Mouse (Mus musculus) limb, embryonic 11.5 days (tissue): ENCODE data around the gene Mmp15. TPM values are rescaled to one million over a fixed set of nuclear protein-coding genes. Genes with fewer than 3 reads are reported as not detected.

Experiments used
- ATAC-seq: fragments of 200-750 bp; cut with Nextera tagmentation; 2 replicates; pipeline ENCODE4 v1.8.0; 2017; ENCODE audit warnings: low read depth; ENCODE audit not compliant: insufficient number of reproducible peaks, low FRiP score, low TSS enrichment
- DNase-seq: peaks from one replicate; pipeline ENCODE4 v3.0.0-alpha.2; 2015; ENCODE audit warnings: low spot score
- H3K27ac ChIP-seq: fragments of 300-500 bp; sonication (generic); replicated peaks from 2 replicates; pipeline ENCODE4 v1.5.1; 2014; ENCODE audit warnings: low read depth, mild to moderate bottlenecking, low read length
- H3K27me3 ChIP-seq: fragments of 300-500 bp; sonication (generic); 2 replicates; pipeline ENCODE4 v1.6.1; 2014; ENCODE audit warnings: mild to moderate bottlenecking, low read length, mixed read lengths; ENCODE audit not compliant: control insufficient read depth, insufficient read depth
- H3K36me3 ChIP-seq: fragments of 300-500 bp; sonication (generic); 2 replicates; pipeline ENCODE4 v1.6.1; 2014; ENCODE audit warnings: mild to moderate bottlenecking, low read length, moderate library complexity, mixed read lengths; ENCODE audit not compliant: control insufficient read depth, insufficient read depth
- H3K4me1 ChIP-seq: fragments of 300-500 bp; sonication (generic); 2 replicates; pipeline ENCODE4 v1.6.1; 2014; ENCODE audit warnings: low read length, mixed read lengths; ENCODE audit not compliant: control insufficient read depth, insufficient read depth
- H3K4me2 ChIP-seq: fragments of 300-500 bp; sonication (generic); 2 replicates; pipeline ENCODE4 v1.6.1; 2014; ENCODE audit warnings: low read depth, mild to moderate bottlenecking, moderate library complexity; ENCODE audit not compliant: severe bottlenecking
- H3K4me3 ChIP-seq: fragments of 300-500 bp; sonication (generic); 2 replicates; pipeline ENCODE4 v1.5.1; 2014; ENCODE audit warnings: low read depth, low read length
- H3K9ac ChIP-seq: fragments of 300-500 bp; sonication (generic); 2 replicates; pipeline ENCODE4 v1.6.1; 2014; ENCODE audit warnings: mild to moderate bottlenecking, low read length
- H3K9me3 ChIP-seq: fragments of 300-500 bp; sonication (generic); 2 replicates; pipeline ENCODE4 v1.6.1; 2016; ENCODE audit warnings: low read length; ENCODE audit not compliant: control insufficient read depth
- WGBS: fragments of 180-500 bp; shearing (Covaris S2); extraction: QIAGEN DNeasy Blood & Tissue Kit; methylation state at CpG from one replicate; pipeline ENCODE4 v1.1.7; 2014; 5-methylcytosine and 5-hydroxymethylcytosine counted together
- polyA plus RNA-seq: library from polyadenylated mRNA; unstranded; fragments of >200 nt; fragmentation: Nextera tagmentation; extraction: Ambion mirVana; gene quantifications from 2 replicates; pipeline ENCODE4 v1.2.1, GENCODE M21; 2014

Mmp15 gene
- polyA plus RNA-seq, 1 experiment from 2014 or later = 9.6 TPM

GRCm38 (mm10) chr8:95391101-95391500 lies 39.0 kb downstream of the Mmp15 start:
- Histone ChIP-seq H3K27me3 (no peaks in the 10 kb centered on the region), H3K4me3 (no peak overlapping the region), H3K9ac (no peak overlapping the region), H3K27ac (no peak overlapping the region), H3K9me3 (no peaks in the 10 kb centered on the region), H3K36me3 (no peaks in the 10 kb centered on the region), H3K4me2 (no peak overlapping the region), H3K4me1 (peaks cover 8% of the 10 kb centered on the region)
- 89% methylated on average over 7 of the region's 7 CpGs for WGBS
- no peak for ATAC-seq
- DNase-seq = no peak

- ATAC-seq = no peak
Observed at GRCm38 (mm10) chr8:95392604-95393003, 40.5 kb downstream of the Mmp15 start.

GRCm38 (mm10) chr8:95395186-95395918 lies 43.3 kb downstream of the Mmp15 start:
- peak; percentile 37; the same call in 1 of the 2 replicates for ATAC-seq
- Histone ChIP-seq H3K9me3 (no peaks in the 10 kb centered on the region), H3K4me2 (peak overlapping the region; percentile 20; the same call in 1 of the 2 replicates), H3K36me3 (no peaks in the 10 kb centered on the region), H3K4me3 (no peak overlapping the region), H3K4me1 (peaks cover 18% of the 10 kb centered on the region), H3K27me3 (no peaks in the 10 kb centered on the region), H3K9ac (no peak overlapping the region), H3K27ac (no peak overlapping the region)
- 40% methylated on average over 8 of the region's 8 CpGs for WGBS
- DNase-seq = no peak

More at GRCm38 (mm10) chr8:95392604-95393003, 40.5 kb downstream of the Mmp15 start:
- Histone ChIP-seq H3K9me3 (no peaks in the 10 kb centered on the region), H3K27me3 (no peaks in the 10 kb centered on the region), H3K4me2 (no peak overlapping the region), H3K9ac (no peak overlapping the region), H3K27ac (no peak overlapping the region), H3K4me3 (no peak overlapping the region), H3K4me1 (peaks cover 18% of the 10 kb centered on the region), H3K36me3 (no peaks in the 10 kb centered on the region)
- 85% methylated on average over 5 of the region's 5 CpGs for WGBS
- DNase-seq = no peak

GRCm38 (mm10) chr8:95396752-95397151 lies 44.7 kb downstream of the Mmp15 start:
- Histone ChIP-seq H3K9ac (no peak overlapping the region), H3K27me3 (no peaks in the 10 kb centered on the region), H3K4me1 (peaks cover 18% of the 10 kb centered on the region), H3K27ac (0 out of 2 replicates have a peak overlapping the region, but pooled peaks have one; percentile 33), H3K4me2 (no peak overlapping the region), H3K36me3 (no peaks in the 10 kb centered on the region), H3K9me3 (no peaks in the 10 kb centered on the region), H3K4me3 (no peak overlapping the region)
- ATAC-seq (no peak), DNase-seq (no peak)
- 53% methylated on average over 11 of the region's 11 CpGs for WGBS

GRCm38 (mm10) chr8:95397201-95397600 lies 45.1 kb downstream of the Mmp15 start:
- Histone ChIP-seq H3K27ac (0 out of 2 replicates have a peak overlapping the region, but pooled peaks have one; percentile 33), H3K4me2 (no peak overlapping the region), H3K4me3 (no peak overlapping the region), H3K36me3 (no peaks in the 10 kb centered on the region), H3K4me1 (peaks cover 18% of the 10 kb centered on the region), H3K9ac (no peak overlapping the region), H3K9me3 (no peaks in the 10 kb centered on the region), H3K27me3 (no peaks in the 10 kb centered on the region)
- DNase-seq (no peak), ATAC-seq (no peak)
- WGBS = 77% methylated on average over 5 of the region's 5 CpGs

- DNase-seq (no peak), ATAC-seq (no peak)
- WGBS = 82% methylated on average over 9 of the region's 9 CpGs
- Histone ChIP-seq H3K9ac (no peak overlapping the region), H3K27ac (no peak overlapping the region), H3K27me3 (no peaks in the 10 kb centered on the region), H3K36me3 (no peaks in the 10 kb centered on the region), H3K4me2 (no peak overlapping the region), H3K4me1 (peaks cover 18% of the 10 kb centered on the region), H3K9me3 (no peaks in the 10 kb centered on the region), H3K4me3 (no peak overlapping the region)
Observed at GRCm38 (mm10) chr8:95399131-95399530, 47.1 kb downstream of the Mmp15 start.

- no peak for ATAC-seq
Observed at GRCm38 (mm10) chr8:95401091-95401490, 49.0 kb downstream of the Mmp15 start.

GRCm38 (mm10) chr8:95409518-95409917 lies 57.5 kb downstream of the Mmp15 start:
- Histone ChIP-seq H3K4me3 (no peak overlapping the region), H3K9me3 (no peaks in the 10 kb centered on the region), H3K4me1 (no peaks in the 10 kb centered on the region), H3K27me3 (no peaks in the 10 kb centered on the region), H3K4me2 (no peak overlapping the region), H3K36me3 (no peaks in the 10 kb centered on the region), H3K9ac (no peak overlapping the region), H3K27ac (no peak overlapping the region)
- DNase-seq (no peak), ATAC-seq (no peak)
- WGBS = 86% methylated on average over 5 of the region's 5 CpGs

More at GRCm38 (mm10) chr8:95401091-95401490, 49.0 kb downstream of the Mmp15 start:
- Histone ChIP-seq H3K9ac (no peak overlapping the region), H3K36me3 (no peaks in the 10 kb centered on the region), H3K4me1 (0 out of 2 replicates have a peak, but pooled peaks cover 10% of the 10 kb centered on the region), H3K4me2 (no peak overlapping the region), H3K9me3 (no peaks in the 10 kb centered on the region), H3K27ac (no peak overlapping the region), H3K27me3 (no peaks in the 10 kb centered on the region), H3K4me3 (no peak overlapping the region)
- no peak for DNase-seq
- WGBS = 66% methylated on average over 7 of the region's 7 CpGs
